Mouse (Mus musculus) cortical plate, adult 2 months (tissue): ENCODE data around the gene Pramef6. TPM values are rescaled to one million over a fixed set of nuclear protein-coding genes. Genes with fewer than 3 reads are reported as not detected.
"Not testable (repeated sequence)": the region's sequence is repeated elsewhere in the genome, so short reads cannot be mapped to it uniquely, and the experiment has no call there.

Experiments used
- H3K27ac ChIP-seq: fragments of 200-500 bp; 2 replicates; pipeline ENCODE4 v1.5.1; 2012; ENCODE audit warnings: low read length, control low read depth, inconsistent platforms; ENCODE audit not compliant: insufficient read depth
- H3K4me1 ChIP-seq: fragments of 200-500 bp; 2 replicates; pipeline ENCODE4 v1.6.1; 2011; ENCODE audit warnings: low read length; ENCODE audit not compliant: control insufficient read depth, insufficient read depth
- H3K4me3 ChIP-seq: fragments of 200-500 bp; 2 replicates; pipeline ENCODE4 v1.5.1; 2011; ENCODE audit warnings: mild to moderate bottlenecking, low read length, control low read depth; ENCODE audit not compliant: insufficient read depth
- polyA plus RNA-seq: library from polyadenylated mRNA; depleted of rRNA; stranded (reverse); fragments of >200 nt; gene quantifications from 2 replicates; pipeline ENCODE4 v1.2.3, GENCODE M21; 2012; rRNA removed

Gene Pramef6
- not detected in 2 replicates for polyA plus RNA-seq

DNA sequence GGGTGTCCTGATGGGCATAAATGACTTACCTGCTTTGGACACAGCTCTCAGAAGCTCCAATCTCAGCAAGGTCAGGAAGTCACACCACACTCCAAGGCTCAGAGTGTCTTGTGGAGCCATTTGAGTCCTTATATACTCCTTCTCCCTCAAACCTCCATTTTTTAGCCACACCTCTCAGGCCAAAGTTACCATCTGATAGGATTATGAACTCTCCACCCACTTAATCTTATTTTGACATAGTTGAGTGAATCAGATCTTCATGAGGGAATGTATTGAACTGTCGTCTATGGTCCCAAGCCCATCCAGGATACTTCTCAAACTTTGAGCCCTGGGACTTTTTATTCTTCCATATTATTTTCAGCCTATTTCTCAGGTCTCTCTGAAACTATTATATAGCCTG lies at the start of gene Pramef6:
TSS of gene Pramef6 (minus strand) at position 101 of the 400 bp plus-strand sequence.
- H3K27ac ChIP-seq, H3K4me3 ChIP-seq: not testable (repeated sequence)

DNA sequence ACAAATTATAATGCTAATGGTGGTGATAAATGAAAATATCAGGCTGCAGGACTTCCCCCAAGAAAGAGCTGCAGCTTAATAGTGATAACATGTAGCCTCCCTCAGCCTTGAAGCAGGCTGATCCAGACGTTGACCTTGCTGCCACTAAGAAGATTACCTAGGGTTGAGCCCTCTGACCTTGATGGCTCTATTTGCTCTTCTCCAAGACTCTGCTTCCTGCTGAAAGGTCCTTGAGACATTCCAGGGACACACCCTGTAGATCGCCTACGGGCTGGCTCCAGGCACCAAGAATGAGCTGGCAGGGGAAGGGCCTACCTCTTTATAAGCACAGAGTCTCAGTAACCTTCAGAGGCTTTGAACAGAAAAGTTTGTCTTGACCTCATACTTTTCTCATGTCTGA lies 5.8 kb downstream of the Pramef6 start:
- H3K27ac ChIP-seq, H3K4me1 ChIP-seq, H3K4me3 ChIP-seq: not testable (repeated sequence)

More for the DNA sequence above, at the start of gene Pramef6:
- not testable (repeated sequence) for H3K4me1 ChIP-seq

DNA sequence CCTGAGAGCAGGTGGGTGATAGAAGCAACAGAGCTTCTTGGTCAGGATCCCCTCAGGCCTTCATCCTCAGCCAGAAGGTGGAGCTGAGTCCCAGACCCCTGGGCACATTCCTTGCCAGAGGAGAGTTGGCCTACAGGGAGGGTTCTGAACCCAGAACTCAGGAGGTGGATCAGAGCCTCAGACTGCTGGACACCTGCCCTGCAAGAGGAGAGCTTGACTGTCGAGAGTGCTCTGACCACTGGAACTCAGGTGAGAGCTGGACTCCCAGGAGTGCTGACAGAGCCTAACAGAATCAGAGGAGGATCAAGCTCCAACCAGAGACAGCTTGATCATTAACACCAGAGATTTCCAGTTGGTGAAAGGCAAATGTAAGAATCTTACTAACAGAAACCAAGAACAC lies 17.8 kb downstream of the Pramef6 start:
- H3K4me1 ChIP-seq, H3K27ac ChIP-seq, H3K4me3 ChIP-seq: not testable (repeated sequence)

DNA sequence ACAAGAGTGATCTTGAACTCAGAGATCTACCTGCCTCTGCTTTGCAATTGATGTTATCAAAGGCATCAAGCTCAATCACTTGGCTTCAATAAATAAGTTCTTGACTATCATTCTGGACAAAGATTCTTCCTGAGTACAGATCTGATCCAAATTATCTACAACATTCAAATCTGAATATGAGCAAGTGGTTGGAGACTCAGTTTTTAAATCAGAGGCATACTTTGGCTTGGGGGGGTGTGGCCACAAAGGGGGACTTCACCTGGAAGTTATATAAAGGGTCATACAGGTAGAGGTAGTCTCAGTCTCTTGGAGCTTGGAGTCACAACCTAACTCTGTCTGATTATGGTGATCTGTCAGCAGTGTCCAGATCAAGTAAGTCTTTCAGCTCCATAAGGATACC lies 54.0 kb downstream of the Pramef6 start, which contains the start of gene Gm13103:
TSS of gene Gm13103 (plus strand) at position 301 of the 400 bp plus-strand sequence.
- H3K4me3 ChIP-seq, H3K4me1 ChIP-seq, H3K27ac ChIP-seq: not testable (repeated sequence)

Other genes starting within 250 kb of the Pramef6 start
- gene Gm13088, start 243.1 kb downstream of the Pramef6 start, polyA plus RNA-seq, result not detected in 2 replicates
- gene Gm13089, start 197.7 kb downstream of the Pramef6 start, polyA plus RNA-seq, result not detected in 2 replicates
- not detected in 2 replicates for gene Gm13078, start 180.9 kb downstream of the Pramef6 start, polyA plus RNA-seq
- not detected in 2 replicates for gene Gm13023, start 111.0 kb downstream of the Pramef6 start, polyA plus RNA-seq
- gene Gm13084, start 84.3 kb downstream of the Pramef6 start, polyA plus RNA-seq, result not detected in 2 replicates
- gene Gm13103, start 53.9 kb downstream of the Pramef6 start, polyA plus RNA-seq, result not detected in 2 replicates
- not detected in 2 replicates for gene Pramef25, start 50.6 kb upstream of the Pramef6 start, polyA plus RNA-seq
- not detected in 2 replicates for gene Gm13101, start 66.6 kb upstream of the Pramef6 start, polyA plus RNA-seq
- not detected in 2 replicates for gene Pramef17, start 94.0 kb upstream of the Pramef6 start, polyA plus RNA-seq
- not detected in 2 replicates for gene Pramel4, start 158.7 kb upstream of the Pramef6 start, polyA plus RNA-seq
- gene Gm13102, start 206.1 kb upstream of the Pramef6 start, polyA plus RNA-seq, result not detected in 2 replicates